Mouse (Mus musculus): ENCODE measurements around the gene Chrm4. TPM values are rescaled to one million over a fixed set of nuclear protein-coding genes. Genes with fewer than 3 reads are reported as not detected.

Gene Chrm4
- polyA plus RNA-seq, 1 experiment from 2014 or later = 1.5 TPM

- Histone ChIP-seq H3K9ac (no peak overlapping the region), H3K4me1 (replicated peaks) (peaks cover 22% of the 10 kb centered on the region), H3K9me3 (no peaks in the 10 kb centered on the region), H3K27me3 (no peaks in the 10 kb centered on the region), H3K4me3 (no peak overlapping the region), H3K36me3 (peaks cover 28% of the 10 kb centered on the region), H3K4me2 (no peak overlapping the region), H3K27ac (replicated peaks) (no peak overlapping the region)
- 96% methylated on average over 2 of the region's 2 CpGs for WGBS
- no peak for ATAC-seq (ENCODE audit: low read depth)
These were observed 20.9 kb upstream of the Chrm4 start for GRCm38 (mm10) chr2:91906141-91906540.

- Histone ChIP-seq H3K36me3 (peaks cover 92% of the 10 kb centered on the region), H3K4me3 (no peak overlapping the region), H3K27ac (replicated peaks) (no peak overlapping the region), H3K4me2 (no peak overlapping the region), H3K27me3 (no peaks in the 10 kb centered on the region), H3K4me1 (replicated peaks) (no peaks in the 10 kb centered on the region), H3K9ac (no peak overlapping the region), H3K9me3 (no peaks in the 10 kb centered on the region)
- 86% methylated on average over 3 of the region's 3 CpGs for WGBS
- ATAC-seq (ENCODE audit: low read depth) = no peak
These were observed 14.4 kb upstream of the Chrm4 start for GRCm38 (mm10) chr2:91912616-91913015.

- no peak overlapping the region for H3K4me2 ChIP-seq
- H3K9ac ChIP-seq = no peak overlapping the region
- H3K4me1 ChIP-seq (replicated peaks) = no peaks in the 10 kb centered on the region
- no peaks in the 10 kb centered on the region for H3K27me3 ChIP-seq
- no peak overlapping the region for H3K27ac ChIP-seq (replicated peaks)
- H3K36me3 ChIP-seq = peaks cover 99% of the 10 kb centered on the region
- no peak overlapping the region for H3K4me3 ChIP-seq
- H3K9me3 ChIP-seq = no peaks in the 10 kb centered on the region
- no peak for ATAC-seq (ENCODE audit: low read depth)
- 89% methylated on average over 7 of the region's 7 CpGs for WGBS
These were observed 13.5 kb upstream of the Chrm4 start for GRCm38 (mm10) chr2:91913328-91914110.

- Histone ChIP-seq H3K4me2 (no peak overlapping the region), H3K4me1 (replicated peaks) (peaks cover 6% of the 10 kb centered on the region), H3K36me3 (peaks cover 76% of the 10 kb centered on the region), H3K9ac (no peak overlapping the region), H3K27ac (replicated peaks) (no peak overlapping the region), H3K4me3 (no peak overlapping the region), H3K27me3 (peaks cover 22% of the 10 kb centered on the region), H3K9me3 (no peaks in the 10 kb centered on the region)
- no peak for ATAC-seq (ENCODE audit: low read depth)
- WGBS = 90% methylated on average over 7 of the region's 7 CpGs
These were observed 10.6 kb upstream of the Chrm4 start for GRCm38 (mm10) chr2:91916346-91916977.

- Histone ChIP-seq H3K9me3 (no peaks in the 10 kb centered on the region), H3K27ac (replicated peaks) (no peak overlapping the region), H3K36me3 (peaks cover 70% of the 10 kb centered on the region), H3K27me3 (peaks cover 28% of the 10 kb centered on the region), H3K9ac (no peak overlapping the region), H3K4me2 (no peak overlapping the region), H3K4me1 (replicated peaks) (peaks cover 12% of the 10 kb centered on the region), H3K4me3 (no peak overlapping the region)
- 95% methylated on average over 7 of the region's 7 CpGs for WGBS
- ATAC-seq (ENCODE audit: low read depth) = no peak
These were observed 10.0 kb upstream of the Chrm4 start for GRCm38 (mm10) chr2:91917096-91917495.

- Histone ChIP-seq H3K27me3 (peaks cover 59% of the 10 kb centered on the region), H3K4me3 (no peak overlapping the region), H3K36me3 (peaks cover 40% of the 10 kb centered on the region), H3K9me3 (no peaks in the 10 kb centered on the region), H3K4me2 (no peak overlapping the region), H3K27ac (replicated peaks) (no peak overlapping the region), H3K9ac (no peak overlapping the region), H3K4me1 (replicated peaks) (peaks cover 31% of the 10 kb centered on the region)
- WGBS = 74% methylated on average over 4 of the region's 4 CpGs
- no peak for ATAC-seq (ENCODE audit: low read depth)
These were observed 6.9 kb upstream of the Chrm4 start for GRCm38 (mm10) chr2:91920130-91920529.

DNA sequence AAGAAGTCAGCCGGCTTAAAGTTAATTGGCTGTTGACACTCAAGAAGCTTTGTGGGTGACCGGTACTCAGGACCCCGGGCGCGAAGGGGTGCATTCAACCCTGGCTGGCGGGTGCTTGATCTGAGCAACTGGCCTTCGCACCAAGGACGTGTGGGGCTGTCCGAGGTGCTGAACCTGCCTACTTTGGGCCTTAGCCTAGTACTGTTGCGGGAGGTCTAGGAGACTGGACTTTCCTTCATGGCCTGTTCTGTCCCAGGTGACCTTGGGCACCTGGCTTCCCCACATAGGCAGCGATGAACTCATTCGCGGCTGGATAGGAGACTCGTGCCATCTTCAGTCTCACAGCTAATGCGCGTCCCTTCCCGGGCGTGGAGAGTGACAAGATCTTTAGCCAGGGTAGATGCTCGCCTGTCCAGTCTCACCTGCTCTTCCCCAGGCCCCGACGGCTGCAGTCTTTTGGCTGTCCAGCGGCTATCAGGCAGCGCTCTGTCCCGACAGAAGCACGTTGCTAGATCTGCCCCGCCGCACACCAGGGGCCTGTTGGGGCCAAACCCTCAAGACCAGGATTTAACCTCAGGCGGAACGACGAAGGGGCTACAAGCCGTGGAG, 5.8 kb upstream of the Chrm4 start:
- H3K9me3 ChIP-seq = no peaks in the 10 kb centered on the region
- peaks cover 63% of the 10 kb centered on the region for H3K27me3 ChIP-seq
- WGBS = 5% methylated on average over 31 of the region's 31 CpGs
- H3K4me2 ChIP-seq = peak overlapping the region; percentile 77
- peaks cover 31% of the 10 kb centered on the region for H3K4me1 ChIP-seq (replicated peaks)
- no peak; the same call in 1 of the 2 replicates for ATAC-seq (ENCODE audit: low read depth)
- peak overlapping the region; percentile 65 for H3K9ac ChIP-seq
- H3K36me3 ChIP-seq = peaks cover 28% of the 10 kb centered on the region
- H3K4me3 ChIP-seq = peak overlapping the region; percentile 52
- no peak overlapping the region for H3K27ac ChIP-seq (replicated peaks)

GRCm38 (mm10) chr2:91921790-91922570, 5.1 kb upstream of the Chrm4 start:
- Histone ChIP-seq H3K27ac (replicated peaks) (no peak overlapping the region), H3K9me3 (no peaks in the 10 kb centered on the region), H3K4me3 (peak overlapping the region; percentile 52), H3K27me3 (peaks cover 63% of the 10 kb centered on the region), H3K4me2 (peak overlapping the region; percentile 77), H3K4me1 (replicated peaks) (peaks cover 31% of the 10 kb centered on the region), H3K9ac (peak overlapping the region; percentile 65), H3K36me3 (peaks cover 21% of the 10 kb centered on the region)
- ATAC-seq (ENCODE audit: low read depth) = peak; percentile 70
- WGBS = under 1% methylated on average over 62 of the region's 64 CpGs

DNA sequence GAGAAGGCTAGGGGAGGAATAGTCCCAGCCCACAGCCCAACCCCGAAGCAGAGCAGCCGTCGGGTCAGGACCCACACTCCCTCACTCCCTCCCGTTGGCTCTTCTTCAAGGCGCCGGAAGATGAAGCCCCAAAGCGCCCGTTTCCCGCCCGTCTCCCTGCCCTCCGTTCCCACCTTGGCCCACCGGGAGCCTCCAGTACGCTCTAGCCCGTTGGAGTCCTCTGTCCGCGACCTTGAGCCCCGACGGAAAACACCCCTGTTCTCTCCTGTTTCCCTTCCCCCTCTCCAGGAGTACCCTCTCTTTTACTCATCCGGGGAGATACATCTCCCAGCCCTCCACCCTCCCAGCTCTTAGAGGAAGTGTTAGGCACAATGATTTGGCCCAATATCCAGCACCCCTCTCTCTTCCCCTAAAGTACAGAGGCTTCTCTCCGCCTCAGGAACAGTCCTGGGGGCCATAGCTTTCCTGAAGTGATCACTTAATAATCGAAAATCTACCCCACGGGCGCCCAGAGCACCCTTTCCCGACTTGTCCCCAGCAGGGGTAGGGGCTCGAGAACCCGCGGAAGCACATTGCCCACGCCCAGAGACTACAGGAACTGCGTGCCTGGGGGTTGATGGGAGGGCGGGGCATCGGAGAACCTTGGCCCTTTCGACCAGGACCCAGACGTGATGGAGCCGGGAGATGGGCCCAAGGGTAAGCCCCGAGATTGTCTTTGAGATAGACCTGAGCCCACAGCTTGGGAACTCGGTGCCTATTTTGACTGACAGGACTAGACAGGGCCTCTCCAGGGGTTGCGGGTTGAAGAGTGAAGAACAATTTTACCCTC, 4.2 kb upstream of the Chrm4 start:
- Histone ChIP-seq H3K36me3 (peaks cover 13% of the 10 kb centered on the region), H3K4me2 (peak overlapping the region; percentile 77), H3K4me1 (replicated peaks) (peaks cover 33% of the 10 kb centered on the region), H3K9me3 (no peaks in the 10 kb centered on the region), H3K27ac (replicated peaks) (no peak overlapping the region), H3K4me3 (peak overlapping the region; percentile 52), H3K27me3 (peaks cover 63% of the 10 kb centered on the region), H3K9ac (peak overlapping the region; percentile 65)
- no peak for ATAC-seq (ENCODE audit: low read depth)
- WGBS = 3% methylated on average over 37 of the region's 37 CpGs

GRCm38 (mm10) chr2:91923415-91924337, 3.4 kb upstream of the Chrm4 start:
- peak overlapping the region; percentile 77 for H3K4me2 ChIP-seq
- no peak overlapping the region for H3K9ac ChIP-seq
- ATAC-seq (ENCODE audit: low read depth) = 0 out of 2 replicates have a peak, but pooled peaks have one; percentile 21
- H3K27me3 ChIP-seq = peaks cover 63% of the 10 kb centered on the region
- 6% methylated on average over 54 of the region's 54 CpGs for WGBS
- peaks cover 4% of the 10 kb centered on the region for H3K36me3 ChIP-seq
- peaks cover 38% of the 10 kb centered on the region for H3K4me1 ChIP-seq (replicated peaks)
- H3K9me3 ChIP-seq = no peaks in the 10 kb centered on the region
- peak overlapping the region; percentile 52 for H3K4me3 ChIP-seq
- H3K27ac ChIP-seq (replicated peaks) = no peak overlapping the region

All from neural tube, embryonic 13.5 days (tissue).